Mouse (Mus musculus) forebrain, postnatal 0 days (tissue): ENCODE data around the gene Zglp1. TPM values are rescaled to one million over a fixed set of nuclear protein-coding genes. Genes with fewer than 3 reads are reported as not detected.

ENCODE experiments used
- ATAC-seq: fragments of 200-750 bp; cut with Nextera tagmentation; 2 replicates; pipeline ENCODE4 v1.8.0; 2017; ENCODE audit warnings: mild to moderate bottlenecking, moderate library complexity
- DNase-seq: peaks from one replicate; pipeline ENCODE4 v3.0.0-alpha.2; 2015
- H3K27ac ChIP-seq: fragments of 300-500 bp; sonication (generic); 2 replicates; pipeline ENCODE4 v1.5.1; 2014; ENCODE audit warnings: low read depth, mild to moderate bottlenecking, antibody characterized with exemption, low read length, moderate library complexity, mixed read lengths
- H3K27me3 ChIP-seq: fragments of 300-500 bp; sonication (generic); 2 replicates; pipeline ENCODE4 v1.6.1; 2014; ENCODE audit warnings: mild to moderate bottlenecking, low read length, mixed read lengths; ENCODE audit not compliant: insufficient read depth
- H3K36me3 ChIP-seq: fragments of 300-500 bp; sonication (generic); 2 replicates; pipeline ENCODE4 v1.6.1; 2014; ENCODE audit warnings: mild to moderate bottlenecking, moderate library complexity; ENCODE audit not compliant: insufficient read depth
- H3K4me1 ChIP-seq: fragments of 300-500 bp; sonication (generic); 2 replicates; pipeline ENCODE4 v1.6.1; 2014; ENCODE audit warnings: antibody characterized with exemption; ENCODE audit not compliant: insufficient read depth
- H3K4me2 ChIP-seq: fragments of 300-500 bp; sonication (generic); 2 replicates; pipeline ENCODE4 v1.6.1; 2014; ENCODE audit warnings: low read depth, mild to moderate bottlenecking, moderate library complexity
- H3K4me3 ChIP-seq: fragments of 300-500 bp; sonication (generic); 2 replicates; pipeline ENCODE4 v1.5.1; 2014; ENCODE audit warnings: low read depth, low read length, mixed read lengths
- H3K9ac ChIP-seq: fragments of 300-500 bp; sonication (generic); 2 replicates; pipeline ENCODE4 v1.6.1; 2014; ENCODE audit warnings: mild to moderate bottlenecking
- H3K9me3 ChIP-seq: fragments of 300-500 bp; sonication (generic); 2 replicates; pipeline ENCODE4 v1.6.1; 2016; ENCODE audit warnings: low read length
- CTCF ChIP-seq: sonication (generic); IDR thresholded peaks from 2 replicates; pipeline ENCODE4 v1.5.1; 2016; ENCODE audit warnings: antibody characterized with exemption, control low read depth, low read depth
- WGBS: fragments of 180-500 bp; shearing (Covaris S2); extraction: QIAGEN DNeasy Blood & Tissue Kit; methylation state at CpG from one replicate; pipeline ENCODE4 v1.1.7; 2014; 5-methylcytosine and 5-hydroxymethylcytosine counted together
- polyA plus RNA-seq: library from polyadenylated mRNA; unstranded; fragments of >200 nt; fragmentation: Nextera tagmentation; extraction: Ambion mirVana; gene quantifications from 2 replicates; pipeline ENCODE4 v1.2.1, GENCODE M21; 2015
- total RNA-seq: library from RNA; depleted of rRNA; stranded (reverse); fragments of >200 nt; gene quantifications from 2 replicates; pipeline ENCODE4 v1.2.3, GENCODE M21; 2014; rRNA removed

Zglp1 gene
- total RNA-seq (not detected in 2 replicates), polyA plus RNA-seq (0.56 and 0.84 TPM in 2 replicates)

DNA sequence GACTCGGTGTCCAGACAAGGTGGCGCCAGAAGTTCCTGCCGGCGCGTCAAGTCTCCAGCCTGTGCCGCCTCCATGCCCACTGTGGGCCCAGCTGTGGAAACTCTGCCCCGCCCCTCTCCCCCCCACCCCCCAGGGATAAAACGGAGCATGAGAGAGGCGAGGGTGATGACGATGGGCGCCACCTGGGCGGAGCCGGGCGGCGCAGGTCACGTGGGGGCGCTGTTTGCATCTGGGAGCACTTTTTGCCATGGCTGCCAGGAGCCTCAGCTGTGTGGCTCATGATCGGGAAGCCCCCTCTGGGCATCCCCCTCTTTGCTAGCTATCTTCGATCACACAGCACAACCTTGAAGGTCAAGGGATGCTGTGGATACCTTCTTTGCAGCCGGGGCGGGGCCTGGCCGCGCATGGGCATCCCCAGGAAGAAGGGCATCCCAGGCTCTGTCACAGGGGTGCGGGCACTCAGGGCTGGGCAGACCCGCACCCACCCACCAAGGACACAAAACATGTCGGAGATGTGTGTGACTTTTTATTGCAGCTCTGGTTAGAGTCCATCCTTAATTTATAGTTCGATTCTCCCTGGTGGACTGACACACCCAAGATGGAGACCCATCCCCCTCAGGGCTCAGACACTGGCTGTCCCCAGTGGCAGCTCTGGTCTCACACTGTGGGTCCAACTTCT lies at the start of gene Zglp1:
Zglp1 (minus strand) TSS at position 88 of the 679 bp plus-strand sequence.
- no peaks in the 10 kb centered on the region for H3K27me3 ChIP-seq
- H3K9ac ChIP-seq = no peak within 1 kb of the TSS
- DNase-seq = no peak
- WGBS = 87% methylated on average over 27 of the region's 27 CpGs
- 0 out of 2 replicates have a peak, but pooled peaks cover under 1% of the 10 kb centered on the region for H3K4me1 ChIP-seq
- H3K36me3 ChIP-seq = peaks cover 43% of the 10 kb centered on the region
- no peak within 1 kb of the TSS for H3K4me3 ChIP-seq
- ATAC-seq = no peak
- no peak for TF ChIP-seq CTCF
- no peak within 1 kb of the TSS for H3K4me2 ChIP-seq
- no peak within 1 kb of the TSS for H3K27ac ChIP-seq
- H3K9me3 ChIP-seq = no peaks in the 10 kb centered on the region

DNA sequence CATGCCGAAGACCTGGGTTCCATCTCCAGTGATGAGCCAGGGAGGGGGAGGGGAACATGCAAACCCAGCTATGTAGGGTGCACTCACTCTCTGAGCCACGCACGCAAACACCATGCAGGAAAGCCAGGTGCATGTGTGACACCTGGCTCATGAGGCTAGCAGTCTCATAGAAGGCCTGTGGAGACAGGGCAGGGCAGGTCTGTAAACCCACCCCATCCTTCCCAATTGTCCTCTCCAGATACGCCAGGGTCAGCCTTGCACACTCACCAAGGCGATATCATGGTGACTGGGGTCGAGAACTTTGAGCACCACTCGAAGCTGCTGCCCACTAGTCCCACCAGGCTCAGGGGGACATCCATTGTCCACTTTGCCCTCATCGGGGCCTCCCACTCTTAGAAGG lies 48.2 kb upstream of the Zglp1 start:
- H3K9ac ChIP-seq = no peak overlapping the region
- no peaks in the 10 kb centered on the region for H3K27me3 ChIP-seq
- H3K4me1 ChIP-seq = no peaks in the 10 kb centered on the region
- ATAC-seq (no peak), DNase-seq (no peak)
- WGBS = 89% methylated on average over 8 of the region's 8 CpGs
- H3K4me2 ChIP-seq = no peak overlapping the region
- no peaks in the 10 kb centered on the region for H3K9me3 ChIP-seq
- H3K4me3 ChIP-seq = no peak overlapping the region
- H3K27ac ChIP-seq = no peak overlapping the region
- H3K36me3 ChIP-seq = peaks cover 7% of the 10 kb centered on the region; the same call in 1 of the 2 replicates
- TF ChIP-seq CTCF = no peak

DNA sequence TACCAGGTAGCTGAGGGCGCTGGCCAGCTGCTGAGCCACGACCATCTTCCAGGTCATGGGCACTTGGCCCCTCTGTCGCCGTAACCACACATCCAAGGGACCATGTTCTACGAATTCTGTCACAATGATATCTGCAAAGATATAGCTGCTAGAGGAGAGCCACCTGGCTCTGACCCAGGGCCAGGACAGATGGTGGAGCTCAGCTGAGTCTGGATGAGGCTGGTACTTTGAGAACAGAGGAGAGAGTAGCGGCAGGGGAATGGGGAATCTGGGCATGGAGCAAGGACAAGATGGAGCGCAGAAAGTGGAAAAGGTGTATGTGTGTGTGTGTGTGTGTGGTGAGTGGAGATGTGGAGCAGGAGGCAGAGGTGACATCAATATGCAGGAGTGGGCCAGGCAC lies 47.3 kb upstream of the Zglp1 start:
- H3K36me3 ChIP-seq = peaks cover 3% of the 10 kb centered on the region; the same call in 1 of the 2 replicates
- no peak overlapping the region for H3K27ac ChIP-seq
- no peak for TF ChIP-seq CTCF
- no peaks in the 10 kb centered on the region for H3K4me1 ChIP-seq
- 86% methylated on average over 7 of the region's 7 CpGs for WGBS
- H3K4me2 ChIP-seq = no peak overlapping the region
- no peaks in the 10 kb centered on the region for H3K9me3 ChIP-seq
- ATAC-seq (no peak), DNase-seq (no peak)
- H3K27me3 ChIP-seq = no peaks in the 10 kb centered on the region
- H3K9ac ChIP-seq = no peak overlapping the region
- no peak overlapping the region for H3K4me3 ChIP-seq

DNA sequence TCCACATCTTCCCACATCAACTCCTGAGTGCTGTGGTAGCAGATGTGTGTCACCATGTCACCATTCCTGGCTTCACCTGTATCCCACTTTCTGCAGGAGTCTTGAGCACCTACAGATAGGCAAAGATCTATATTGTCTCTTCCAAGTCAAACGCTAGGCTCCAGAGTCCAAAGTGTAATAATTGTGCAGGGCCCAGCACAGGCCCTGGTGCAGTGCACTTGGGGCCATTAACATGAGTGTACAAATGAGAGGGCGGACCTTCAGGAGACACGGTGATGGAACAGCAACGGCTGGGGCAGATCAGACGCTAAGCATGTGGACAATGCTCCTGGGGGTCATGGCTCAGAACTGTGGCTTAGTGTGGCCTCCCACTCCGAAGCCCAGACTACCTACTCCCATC lies 46.9 kb upstream of the Zglp1 start:
- Histone ChIP-seq H3K4me3 (no peak overlapping the region), H3K4me1 (no peaks in the 10 kb centered on the region), H3K27ac (no peak overlapping the region), H3K27me3 (no peaks in the 10 kb centered on the region), H3K4me2 (no peak overlapping the region), H3K9ac (no peak overlapping the region), H3K9me3 (no peaks in the 10 kb centered on the region), H3K36me3 (peaks cover 3% of the 10 kb centered on the region; the same call in 1 of the 2 replicates)
- no peak for DNase-seq
- ATAC-seq = no peak
- WGBS = 89% methylated on average over 6 of the region's 6 CpGs
- no peak for TF ChIP-seq CTCF

DNA sequence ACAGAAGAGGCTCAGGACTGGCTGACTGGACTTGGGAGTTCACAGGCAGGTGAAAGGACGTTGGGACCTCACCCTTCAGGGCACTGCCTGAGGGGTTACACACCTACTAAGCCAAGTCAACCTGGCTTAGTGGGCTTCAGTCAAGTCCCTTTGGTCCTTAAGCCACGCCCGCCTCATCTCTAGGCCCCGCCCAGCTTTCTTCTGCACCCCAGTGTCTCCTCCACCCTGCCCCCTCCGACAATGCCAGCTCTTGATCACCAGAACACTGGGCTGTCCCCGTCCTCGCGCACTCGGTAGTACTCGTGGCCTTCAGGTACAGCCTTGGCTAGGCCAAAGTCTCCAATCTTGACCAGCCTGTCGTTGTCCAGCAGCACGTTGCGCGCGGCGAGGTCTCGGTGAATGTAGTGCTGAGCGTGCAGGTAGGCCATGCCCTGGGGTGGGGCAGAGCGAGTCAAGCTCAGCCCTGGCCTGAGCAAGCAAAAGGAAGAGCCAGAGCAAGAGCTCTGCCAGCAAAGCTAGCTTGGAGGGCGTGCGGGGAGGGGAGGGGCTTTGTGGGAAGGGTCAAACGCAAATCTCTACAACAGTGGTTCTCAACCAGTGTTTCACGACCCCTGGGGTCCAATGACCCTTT lies 40.8 kb upstream of the Zglp1 start:
- no peak overlapping the region for H3K4me2 ChIP-seq
- no peak for DNase-seq
- H3K27me3 ChIP-seq = no peaks in the 10 kb centered on the region
- no peaks in the 10 kb centered on the region for H3K9me3 ChIP-seq
- no peaks in the 10 kb centered on the region for H3K4me1 ChIP-seq
- no peak overlapping the region for H3K27ac ChIP-seq
- TF ChIP-seq CTCF = no peak
- H3K9ac ChIP-seq = no peak overlapping the region
- peaks cover 7% of the 10 kb centered on the region; the same call in 1 of the 2 replicates for H3K36me3 ChIP-seq
- WGBS = 44% methylated on average over 23 of the region's 23 CpGs
- no peak overlapping the region for H3K4me3 ChIP-seq
- ATAC-seq = no peak

DNA sequence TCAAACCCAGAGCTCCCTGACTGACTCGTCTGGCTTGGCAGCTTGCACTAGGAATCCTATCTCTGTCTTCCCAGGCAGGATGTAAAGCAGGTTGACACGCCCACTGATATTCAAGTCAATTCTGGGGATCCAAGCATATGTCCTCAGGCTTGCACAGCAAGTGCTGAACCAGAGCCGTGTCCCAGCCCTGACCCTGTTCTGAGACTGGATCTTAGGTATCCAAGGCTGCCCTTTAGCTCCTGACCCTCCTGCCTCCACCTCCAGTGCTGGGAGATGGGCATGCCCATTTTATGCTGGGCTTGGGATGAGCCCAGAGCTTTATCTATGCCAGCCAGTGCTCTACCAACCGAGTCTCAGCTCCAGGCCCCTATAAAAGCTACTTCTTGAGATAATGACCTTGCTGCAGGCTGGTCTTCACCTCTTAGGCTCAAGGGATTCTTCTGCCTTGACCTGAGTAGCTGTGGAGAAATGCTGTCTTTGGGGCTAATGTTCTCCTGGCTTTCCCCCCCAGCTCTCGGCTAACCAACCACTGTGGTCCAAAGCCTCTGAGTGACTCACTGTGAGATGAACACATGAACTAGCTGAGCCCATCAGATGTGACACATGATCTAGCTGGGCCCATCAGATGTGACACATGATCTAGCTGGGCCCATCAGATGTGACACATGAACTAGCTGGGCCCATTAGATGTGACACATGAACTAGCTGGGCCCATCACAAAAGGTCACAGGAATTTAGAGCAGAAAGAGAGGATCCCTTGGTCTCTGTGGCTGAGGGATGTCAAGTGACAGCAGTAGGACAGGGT lies 39.1 kb upstream of the Zglp1 start:
- WGBS = 82% methylated on average over 5 of the region's 5 CpGs
- Histone ChIP-seq H3K9me3 (no peaks in the 10 kb centered on the region), H3K27ac (no peak overlapping the region), H3K36me3 (peaks cover 7% of the 10 kb centered on the region; the same call in 1 of the 2 replicates), H3K4me2 (no peak overlapping the region), H3K4me3 (no peak overlapping the region), H3K27me3 (no peaks in the 10 kb centered on the region), H3K9ac (no peak overlapping the region), H3K4me1 (no peaks in the 10 kb centered on the region)
- ATAC-seq (no peak), DNase-seq (no peak)
- no peak for TF ChIP-seq CTCF
